Mouse (Mus musculus): ENCODE results near the gene Zbtb7a. TPM values are rescaled to one million over a fixed set of nuclear protein-coding genes. Genes with fewer than 3 reads are reported as not detected.
A peak's percentile ranks its signal among the peaks of the same experiment; 100 is the strongest.
"Not testable (repeated sequence)": the region's sequence is repeated elsewhere in the genome, so short reads cannot be mapped to it uniquely, and the experiment has no call there.

Zbtb7a gene
- polyA plus RNA-seq, 1 experiment from 2014 or later = 7.9 TPM

DNA sequence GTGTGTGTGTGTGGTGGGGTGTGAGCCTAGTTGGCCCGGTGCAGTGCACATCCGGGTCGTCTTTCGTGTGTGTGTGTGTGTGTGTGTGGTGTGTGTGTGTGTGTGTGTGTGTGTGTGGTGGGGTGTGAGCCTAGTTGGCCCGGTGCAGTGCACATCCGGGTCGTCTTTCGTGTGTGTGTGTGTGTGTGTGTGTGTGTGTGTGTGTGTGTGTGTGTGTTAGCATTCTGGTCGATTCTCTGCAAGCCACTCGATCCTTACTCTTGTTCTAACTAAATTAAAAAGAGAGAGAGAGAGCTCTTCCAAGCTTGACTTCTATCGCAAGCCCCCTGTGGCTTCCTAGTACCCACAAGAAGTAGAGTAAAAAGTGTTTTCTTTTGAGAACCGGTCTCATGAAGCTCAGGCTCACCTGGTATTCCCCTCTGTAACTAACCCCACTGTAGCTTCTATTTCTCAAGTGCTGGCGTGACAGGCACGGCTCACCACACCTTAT, 34.4 kb downstream of the Zbtb7a start:
- not testable (repeated sequence) for ATAC-seq (ENCODE audit: low FRiP score)
- peaks cover 11% of the 10 kb centered on the region for H3K4me1 ChIP-seq (replicated peaks; ENCODE audit: control insufficient read depth, insufficient read depth, low read length)
- WGBS = 54% methylated on average over 6 of the region's 14 CpGs

GRCm38 (mm10) chr10:81173132-81173531, 38.1 kb downstream of the Zbtb7a start:
- H3K4me3 ChIP-seq (ENCODE audit: low read depth, low read length) = no peak overlapping the region
- peaks cover 5% of the 10 kb centered on the region; the same call in 1 of the 2 replicates for H3K36me3 ChIP-seq (ENCODE audit: control insufficient read depth, insufficient read depth, low read length)
- H3K9ac ChIP-seq (ENCODE audit: low read depth, low read length) = peak overlapping the region; percentile 52
- 9% methylated on average over 21 of the region's 21 CpGs for WGBS
- ATAC-seq (ENCODE audit: low FRiP score) = peak; percentile 11; the same call in 1 of the 2 replicates
- H3K4me1 ChIP-seq (replicated peaks; ENCODE audit: control insufficient read depth, insufficient read depth, low read length) = peaks cover 14% of the 10 kb centered on the region
- peak overlapping the region; percentile 25; the same call in 1 of the 2 replicates for H3K4me2 ChIP-seq (replicated peaks; ENCODE audit: low read depth, low read length)
- no peaks in the 10 kb centered on the region for H3K27me3 ChIP-seq (ENCODE audit: control insufficient read depth, insufficient read depth, low read length)
- H3K27ac ChIP-seq (ENCODE audit: low read depth, low read length) = peak overlapping the region; percentile 85
- no peaks in the 10 kb centered on the region for H3K9me3 ChIP-seq (ENCODE audit: control insufficient read depth, low read length)
- DNase-seq (ENCODE audit: low spot score) = peak; percentile 93

More for the DNA sequence above, 34.4 kb downstream of the Zbtb7a start:
- not testable (repeated sequence) for DNase-seq (ENCODE audit: low spot score); H3K4me2 ChIP-seq (replicated peaks; ENCODE audit: low read depth, low read length); H3K4me3 ChIP-seq (ENCODE audit: low read depth, low read length); H3K9me3 ChIP-seq (ENCODE audit: control insufficient read depth, low read length); H3K27me3 ChIP-seq (ENCODE audit: control insufficient read depth, insufficient read depth, low read length); H3K9ac ChIP-seq (ENCODE audit: low read depth, low read length); H3K27ac ChIP-seq (ENCODE audit: low read depth, low read length); H3K36me3 ChIP-seq (ENCODE audit: control insufficient read depth, insufficient read depth, low read length)

GRCm38 (mm10) chr10:81174617-81175344, 39.8 kb downstream of the Zbtb7a start:
- H3K36me3 ChIP-seq (ENCODE audit: control insufficient read depth, insufficient read depth, low read length) = peaks cover 21% of the 10 kb centered on the region
- H3K4me3 ChIP-seq (ENCODE audit: low read depth, low read length) = peak overlapping the region; percentile 37
- ATAC-seq (ENCODE audit: low FRiP score) (peak; percentile 78), DNase-seq (ENCODE audit: low spot score) (peak; percentile 95)
- peak overlapping the region; percentile 76 for H3K9ac ChIP-seq (ENCODE audit: low read depth, low read length)
- 4% methylated on average over 29 of the region's 29 CpGs for WGBS
- peak overlapping the region; percentile 67 for H3K4me2 ChIP-seq (replicated peaks; ENCODE audit: low read depth, low read length)
- H3K27ac ChIP-seq (ENCODE audit: low read depth, low read length) = peak overlapping the region; percentile 85
- H3K4me1 ChIP-seq (replicated peaks; ENCODE audit: control insufficient read depth, insufficient read depth, low read length) = peaks cover 14% of the 10 kb centered on the region
- H3K9me3 ChIP-seq (ENCODE audit: control insufficient read depth, low read length) = no peaks in the 10 kb centered on the region
- no peaks in the 10 kb centered on the region for H3K27me3 ChIP-seq (ENCODE audit: control insufficient read depth, insufficient read depth, low read length)

DNA sequence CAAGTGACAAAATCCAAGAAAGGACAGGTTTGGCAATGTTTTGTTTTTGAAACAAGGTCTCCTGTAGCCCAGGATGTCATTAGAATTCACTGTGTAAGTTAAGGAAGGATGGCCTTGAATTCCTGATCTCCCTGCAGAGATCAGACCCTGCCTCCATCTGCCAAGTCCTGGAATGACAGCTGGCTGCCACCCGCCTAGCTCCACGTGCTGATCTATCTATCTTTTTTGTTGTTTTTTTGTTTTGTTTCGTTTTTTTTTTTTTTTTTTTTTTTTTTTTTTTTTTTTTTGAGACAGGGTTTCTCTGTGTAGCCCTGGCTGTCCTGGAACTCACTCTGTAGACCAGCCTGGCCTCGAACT, 40.3 kb downstream of the Zbtb7a start:
- Histone ChIP-seq H3K4me2 (replicated peaks; ENCODE audit: low read depth, low read length) (peak overlapping the region; percentile 67), H3K9ac (ENCODE audit: low read depth, low read length) (peak overlapping the region; percentile 76; the same call in 1 of the 2 replicates)

DNA sequence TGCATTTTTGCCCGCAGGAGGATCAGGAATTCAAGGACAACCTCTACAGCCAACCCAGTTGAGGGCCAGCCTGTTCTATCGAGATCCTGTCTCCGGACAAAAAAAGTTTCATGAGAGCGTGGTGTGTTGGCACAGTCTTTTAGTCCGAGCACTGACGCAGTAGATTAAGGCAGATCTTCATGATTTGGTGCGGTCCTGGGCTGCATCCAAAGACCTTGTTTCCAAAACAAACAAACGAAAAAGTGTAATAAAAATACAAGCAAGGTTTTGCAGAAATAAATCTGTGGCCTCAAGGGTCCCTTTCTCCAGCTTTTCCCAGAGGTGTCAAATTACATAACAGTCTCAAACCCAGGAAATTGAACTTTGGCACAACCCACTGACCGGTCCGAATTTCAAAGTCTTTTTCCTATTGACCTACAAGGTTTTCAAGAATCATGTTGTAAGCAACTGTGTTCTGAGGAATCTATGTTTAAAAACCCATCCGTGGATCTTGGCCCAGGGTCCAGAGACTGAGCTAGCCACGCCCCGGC, 41.0 kb downstream of the Zbtb7a start:
- no peaks in the 10 kb centered on the region for H3K9me3 ChIP-seq (ENCODE audit: control insufficient read depth, low read length)
- peaks cover 33% of the 10 kb centered on the region for H3K36me3 ChIP-seq (ENCODE audit: control insufficient read depth, insufficient read depth, low read length)
- peak overlapping the region; percentile 85 for H3K27ac ChIP-seq (ENCODE audit: low read depth, low read length)
- peak overlapping the region; percentile 31; the same call in 1 of the 2 replicates for H3K9ac ChIP-seq (ENCODE audit: low read depth, low read length)
- peaks cover 14% of the 10 kb centered on the region for H3K4me1 ChIP-seq (replicated peaks; ENCODE audit: control insufficient read depth, insufficient read depth, low read length)
- peak; percentile 20; the same call in 1 of the 2 replicates for ATAC-seq (ENCODE audit: low FRiP score)
- H3K4me3 ChIP-seq (ENCODE audit: low read depth, low read length) = peak overlapping the region; percentile 84
- DNase-seq (ENCODE audit: low spot score) = no peak
- peak overlapping the region; percentile 35 for H3K4me2 ChIP-seq (replicated peaks; ENCODE audit: low read depth, low read length)
- no peaks in the 10 kb centered on the region for H3K27me3 ChIP-seq (ENCODE audit: control insufficient read depth, insufficient read depth, low read length)
- WGBS = 9% methylated on average over 13 of the region's 13 CpGs

More for the DNA sequence above, 40.3 kb downstream of the Zbtb7a start:
- not testable (repeated sequence) for DNase-seq (ENCODE audit: low spot score); H3K4me3 ChIP-seq (ENCODE audit: low read depth, low read length); H3K27me3 ChIP-seq (ENCODE audit: control insufficient read depth, insufficient read depth, low read length); H3K9me3 ChIP-seq (ENCODE audit: control insufficient read depth, low read length); ATAC-seq (ENCODE audit: low FRiP score)
- Histone ChIP-seq H3K27ac (ENCODE audit: low read depth, low read length) (peak overlapping the region; percentile 85), H3K4me1 (replicated peaks; ENCODE audit: control insufficient read depth, insufficient read depth, low read length) (peaks cover 14% of the 10 kb centered on the region), H3K36me3 (ENCODE audit: control insufficient read depth, insufficient read depth, low read length) (peaks cover 26% of the 10 kb centered on the region)
- 13% methylated on average over 3 of the region's 4 CpGs for WGBS

DNA sequence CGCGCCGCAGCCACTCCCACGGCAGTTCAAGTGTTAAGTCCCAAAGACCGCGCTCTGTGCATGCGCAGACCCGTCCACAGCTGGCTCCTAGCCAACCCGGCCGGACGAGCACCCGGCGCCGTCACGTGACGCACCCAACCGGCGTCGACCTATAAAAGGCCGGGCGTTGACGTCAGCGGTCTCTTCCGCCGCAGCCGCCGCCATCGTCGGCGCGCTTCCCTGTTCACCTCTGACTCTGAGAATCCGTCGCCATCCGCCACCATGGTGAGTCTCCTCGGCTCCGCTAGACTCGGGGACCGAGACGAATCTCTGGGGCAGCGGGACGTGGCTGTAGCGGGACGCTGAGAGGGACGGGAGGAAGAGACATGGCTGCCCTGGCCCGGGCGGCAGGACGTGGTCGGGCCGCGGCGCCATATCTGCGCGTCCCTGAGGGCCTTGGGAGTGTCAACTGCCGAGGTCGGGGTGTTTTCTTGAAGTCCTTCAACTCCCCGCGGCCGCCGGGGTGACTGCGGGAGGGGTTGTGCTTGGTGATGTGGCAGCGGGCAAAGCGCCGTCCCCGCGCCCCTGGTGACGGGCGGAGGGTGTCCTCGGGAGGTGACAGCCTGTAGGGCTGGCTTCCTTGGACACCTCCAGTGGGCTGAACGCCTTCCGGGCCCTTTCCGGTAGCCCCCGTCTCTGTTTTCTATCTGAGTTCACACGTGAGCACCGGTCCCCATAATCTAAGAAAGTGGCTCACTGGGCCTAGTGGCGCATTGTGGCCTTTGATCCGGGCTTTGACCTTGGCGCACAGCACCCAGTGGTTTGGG, 41.6 kb downstream of the Zbtb7a start, which contains the start of gene Eef2:
Gene Eef2 (plus strand): TSS at position 166 of the 806 bp plus-strand sequence.
- Histone ChIP-seq H3K27me3 (ENCODE audit: control insufficient read depth, insufficient read depth, low read length) (no peaks in the 10 kb centered on the region), H3K4me2 (replicated peaks; ENCODE audit: low read depth, low read length) (peak within 1 kb of the TSS; percentile 92), H3K9me3 (ENCODE audit: control insufficient read depth, low read length) (no peaks in the 10 kb centered on the region), H3K36me3 (ENCODE audit: control insufficient read depth, insufficient read depth, low read length) (peaks cover 40% of the 10 kb centered on the region), H3K4me1 (replicated peaks; ENCODE audit: control insufficient read depth, insufficient read depth, low read length) (peaks cover 14% of the 10 kb centered on the region), H3K4me3 (ENCODE audit: low read depth, low read length) (peak within 1 kb of the TSS; percentile 84), H3K27ac (ENCODE audit: low read depth, low read length) (peak within 1 kb of the TSS; percentile 85), H3K9ac (ENCODE audit: low read depth, low read length) (peak within 1 kb of the TSS; percentile 93)
- under 1% methylated on average over 77 of the region's 77 CpGs for WGBS
- ATAC-seq (ENCODE audit: low FRiP score) (peak; percentile 81), DNase-seq (ENCODE audit: low spot score) (peak; percentile 99)

DNA sequence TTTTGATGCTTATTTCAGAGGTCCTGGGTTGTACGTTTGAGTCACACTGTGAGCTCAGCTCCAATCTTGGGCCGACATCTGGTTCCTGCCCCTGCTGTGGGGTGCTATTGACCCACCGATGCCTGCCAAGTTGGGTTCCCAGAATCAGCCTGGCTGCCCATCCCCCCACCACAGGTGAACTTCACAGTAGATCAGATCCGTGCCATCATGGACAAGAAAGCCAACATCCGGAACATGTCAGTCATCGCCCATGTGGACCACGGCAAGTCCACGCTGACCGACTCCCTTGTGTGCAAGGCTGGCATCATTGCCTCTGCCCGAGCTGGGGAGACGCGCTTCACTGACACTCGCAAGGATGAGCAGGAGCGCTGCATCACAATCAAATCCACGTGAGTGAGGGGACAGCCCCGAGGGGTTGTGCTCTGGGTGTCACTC, 42.5 kb downstream of the Zbtb7a start:
- Histone ChIP-seq H3K27me3 (ENCODE audit: control insufficient read depth, insufficient read depth, low read length) (no peaks in the 10 kb centered on the region), H3K4me3 (ENCODE audit: low read depth, low read length) (peak overlapping the region; percentile 84), H3K27ac (ENCODE audit: low read depth, low read length) (peak overlapping the region; percentile 36; the same call in 1 of the 2 replicates), H3K4me1 (replicated peaks; ENCODE audit: control insufficient read depth, insufficient read depth, low read length) (peaks cover 14% of the 10 kb centered on the region), H3K9ac (ENCODE audit: low read depth, low read length) (peak overlapping the region; percentile 93), H3K36me3 (ENCODE audit: control insufficient read depth, insufficient read depth, low read length) (peaks cover 40% of the 10 kb centered on the region), H3K9me3 (ENCODE audit: control insufficient read depth, low read length) (no peaks in the 10 kb centered on the region), H3K4me2 (replicated peaks; ENCODE audit: low read depth, low read length) (peak overlapping the region; percentile 92)
- WGBS = 13% methylated on average over 16 of the region's 16 CpGs
- DNase-seq (ENCODE audit: low spot score) (no peak), ATAC-seq (ENCODE audit: low FRiP score) (no peak)

DNA sequence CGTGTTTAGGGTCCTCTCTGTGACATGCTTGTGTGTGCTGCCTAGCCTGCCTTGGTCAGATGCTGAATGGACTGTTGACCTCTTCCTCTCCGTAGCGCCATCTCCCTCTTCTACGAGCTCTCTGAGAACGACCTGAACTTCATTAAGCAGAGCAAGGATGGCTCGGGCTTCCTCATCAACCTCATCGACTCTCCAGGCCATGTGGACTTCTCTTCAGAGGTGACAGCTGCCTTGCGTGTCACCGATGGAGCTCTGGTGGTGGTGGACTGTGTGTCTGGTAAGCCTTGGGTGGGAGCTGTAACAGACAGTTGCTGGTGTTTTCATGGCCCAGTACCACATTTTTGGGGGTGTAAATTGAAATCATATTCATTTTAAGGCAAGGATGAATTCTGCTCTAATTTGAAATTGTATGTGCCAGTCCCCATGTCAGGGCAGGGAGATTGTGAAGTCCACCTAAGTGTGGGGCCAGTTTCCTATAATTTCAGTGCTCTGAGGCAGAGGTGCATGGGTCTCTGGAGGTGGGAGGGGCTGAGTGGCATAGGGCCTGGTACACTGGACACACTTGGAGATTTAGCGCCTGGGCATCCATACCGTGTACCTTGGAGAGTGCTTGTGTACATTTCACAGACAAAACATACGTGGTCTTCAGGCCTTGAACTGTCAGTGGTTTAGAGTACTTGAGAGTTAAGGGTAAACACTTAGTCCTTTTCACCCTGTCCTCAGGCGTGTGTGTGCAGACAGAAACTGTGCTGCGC, 43.1 kb downstream of the Zbtb7a start:
- no peak for ATAC-seq (ENCODE audit: low FRiP score)
- Histone ChIP-seq H3K4me1 (replicated peaks; ENCODE audit: control insufficient read depth, insufficient read depth, low read length) (peaks cover 14% of the 10 kb centered on the region), H3K27me3 (ENCODE audit: control insufficient read depth, insufficient read depth, low read length) (no peaks in the 10 kb centered on the region), H3K9me3 (ENCODE audit: control insufficient read depth, low read length) (no peaks in the 10 kb centered on the region), H3K4me2 (replicated peaks; ENCODE audit: low read depth, low read length) (peak overlapping the region; percentile 92), H3K27ac (ENCODE audit: low read depth, low read length) (peak overlapping the region; percentile 36; the same call in 1 of the 2 replicates), H3K9ac (ENCODE audit: low read depth, low read length) (peak overlapping the region; percentile 93), H3K36me3 (ENCODE audit: control insufficient read depth, insufficient read depth, low read length) (peaks cover 40% of the 10 kb centered on the region), H3K4me3 (ENCODE audit: low read depth, low read length) (peak overlapping the region; percentile 84)
- WGBS = 74% methylated on average over 14 of the region's 14 CpGs
- no peak for DNase-seq (ENCODE audit: low spot score)

Data from hindbrain, embryonic 11.5 days (tissue).